In the genomic region with DNA sequence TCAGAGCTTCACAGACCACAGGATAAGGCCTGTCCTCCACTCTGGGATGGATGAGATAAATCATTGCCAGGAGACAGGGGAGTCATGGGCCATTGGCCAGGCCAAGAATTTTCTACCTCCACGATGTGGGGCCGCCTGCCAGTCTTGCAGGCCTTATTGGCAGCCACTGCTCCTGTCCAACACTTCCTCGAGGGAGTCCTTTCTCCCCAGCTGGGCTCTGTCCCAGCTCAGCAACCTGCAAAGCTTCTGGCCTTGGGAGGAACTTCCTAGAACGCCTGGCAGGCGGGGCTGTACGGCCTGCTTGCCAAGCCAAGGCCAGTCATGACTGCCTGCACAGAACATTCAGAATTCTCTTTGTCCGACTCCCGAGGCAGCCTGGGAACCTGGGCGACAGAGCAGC, we compare ENCODE assay signal across 8 mouse cellular contexts. TPM values are rescaled to one million over a fixed set of nuclear protein-coding genes. Genes with fewer than 3 reads are reported as not detected.
A peak's percentile ranks its signal among the peaks of the same experiment; 100 is the strongest.
DNase-seq lines count a peak whose midpoint lies in the region; ATAC-seq and TF ChIP-seq lines count a peak whose summit lies in the region.

No protein-coding gene starts in this region.

- no peak overlapping the region for H3K4me3 ChIP-seq in layer of hippocampus, adult 2 months
- 0 out of 2 replicates have a peak overlapping the region, but pooled peaks have one; percentile 10 for H3K4me3 ChIP-seq in heart, embryonic 10.5 days
- H3K4me3 ChIP-seq in kidney, adult 2 months (ENCODE audit: insufficient read depth, low read depth, low read length), result no peak overlapping the region
- H3K4me3 ChIP-seq in lung, postnatal 0 days (ENCODE audit: low read depth, low read length), result no peak overlapping the region

- peaks cover 6% of the 10 kb centered on the region; the same call in 1 of the 2 replicates for H3K36me3 ChIP-seq in heart, embryonic 10.5 days
- H3K36me3 ChIP-seq in kidney, adult 2 months (ENCODE audit: control insufficient read depth, insufficient read depth, low read length), result no peaks in the 10 kb centered on the region
- H3K36me3 ChIP-seq in lung, postnatal 0 days (ENCODE audit: insufficient read depth, low read length), result no peaks in the 10 kb centered on the region

- no peak for TF ChIP-seq EP300 in lung, postnatal 0 days (IDR thresholded peaks at IDR 0.05)

- peak; percentile 69 for ATAC-seq in lung, postnatal 0 days
- no peak for ATAC-seq in megakaryocyte-erythroid progenitor cell, adult 5-6 weeks (replicated peaks; ENCODE audit: low FRiP score, low TSS enrichment, poor library complexity, severe bottlenecking)

- no peak overlapping the region for H3K4me2 ChIP-seq in lung, postnatal 0 days (replicated peaks; ENCODE audit: low read depth, low read length)

- H3K4me1 ChIP-seq in heart, embryonic 10.5 days, result peaks cover 58% of the 10 kb centered on the region
- peaks cover 3% of the 10 kb centered on the region; the same call in 1 of the 2 replicates for H3K4me1 ChIP-seq in kidney, adult 2 months (ENCODE audit: control insufficient read depth, insufficient read depth, low read length)
- H3K4me1 ChIP-seq in lung, postnatal 0 days (ENCODE audit: insufficient read depth, low read depth, low read length), result no peaks in the 10 kb centered on the region

- no peaks in the 10 kb centered on the region for H3K27me3 ChIP-seq in heart, embryonic 10.5 days (ENCODE audit: insufficient read depth, poor library complexity, severe bottlenecking)
- no peaks in the 10 kb centered on the region for H3K27me3 ChIP-seq in kidney, adult 2 months (replicated peaks; ENCODE audit: control insufficient read depth, insufficient read depth, low read length)
- H3K27me3 ChIP-seq in lung, postnatal 0 days (replicated peaks; ENCODE audit: insufficient read depth, low read length), result no peaks in the 10 kb centered on the region

- WGBS in heart, embryonic 10.5 days, result 76% methylated on average over 9 of the region's 9 CpGs
- 8% methylated on average over 9 of the region's 9 CpGs for WGBS in kidney, adult 2 months
- WGBS in lung, postnatal 0 days, result 35% methylated on average over 9 of the region's 9 CpGs

- H3K27ac ChIP-seq in layer of hippocampus, adult 2 months, result peak overlapping the region; percentile 76
- H3K27ac ChIP-seq in heart, embryonic 10.5 days, result peak overlapping the region; percentile 78
- no peak overlapping the region for H3K27ac ChIP-seq in kidney, adult 2 months (ENCODE audit: insufficient read depth, low read depth, low read length)
- H3K27ac ChIP-seq in lung, postnatal 0 days (ENCODE audit: low read length), result no peak overlapping the region

- H3K9me3 ChIP-seq in heart, embryonic 10.5 days, result no peaks in the 10 kb centered on the region
- no peaks in the 10 kb centered on the region for H3K9me3 ChIP-seq in lung, postnatal 0 days (ENCODE audit: low read length)

- TF ChIP-seq CTCF in layer of hippocampus, adult 2 months (conservative IDR thresholded peaks at IDR 0.05), result peak; percentile 52
- TF ChIP-seq CTCF in kidney, adult 2 months (conservative IDR thresholded peaks at IDR 0.05; ENCODE audit: insufficient read depth, insufficient read length, low read depth, low read length), result no peak
- peak; percentile 45 for TF ChIP-seq CTCF in lung, postnatal 0 days (IDR thresholded peaks at IDR 0.05)

- no peak overlapping the region for H3K9ac ChIP-seq in lung, postnatal 0 days (replicated peaks; ENCODE audit: low read depth)

- TF ChIP-seq POLR2A in kidney, adult 2 months (IDR thresholded peaks at IDR 0.05; ENCODE audit: low read depth, low read length), result no peak

- peak in 1 of 2 experiments; percentile 52 for DNase-seq in layer of hippocampus, adult 2 months (ENCODE audit: low spot score in 2 of 2)
- no peak for DNase-seq in layer of hippocampus, adult 9-10 months (ENCODE audit: low spot score)
- DNase-seq in cerebellum, adult 9-11 months, result peak; percentile 51
- no peak for DNase-seq in heart, embryonic 10.5 days (ENCODE audit: low spot score)
- peak; percentile 97 for DNase-seq in kidney, adult 2 months
- DNase-seq in lung, postnatal 0 days (ENCODE audit: low spot score), result peak; percentile 58
- DNase-seq in retina, postnatal 1 day, result no peak

RNA-seq across cellular contexts. Expression of a gene that starts 58.3 kb away (rescaled TPM):
- total RNA-seq in layer of hippocampus, adult 2 months (2021), result 10 to 100 TPM; 60.3 to 71.2 TPM
- 26.5 and 33.0 TPM in 2 replicates for polyA plus RNA-seq in heart, embryonic 10.5 days (2016; fragmentation: Nextera tagmentation; extraction: Ambion mirVana)
- polyA plus RNA-seq in kidney, adult 2 months (2012; rRNA removed), result 6.0 and 7.1 TPM in 2 replicates
- 5.7 and 6.1 TPM in 2 replicates for polyA plus RNA-seq in lung, postnatal 0 days (2015; fragmentation: Nextera tagmentation; extraction: Ambion mirVana)
- total RNA-seq in megakaryocyte-erythroid progenitor cell, adult 5-6 weeks (2014; fragmentation: Nextera tagmentation), result 0.79 and 3.6 TPM in 2 replicates
- 0.30 and 0.47 TPM in 2 replicates for total RNA-seq in megakaryocyte-erythroid progenitor cell, adult 5-6 weeks (2017)

Comparison
In these comparisons a context has a peak if more than half of its experiments do, and no peak if none do; other contexts are left out.
1. DNase-seq: peak in cerebellum, adult 9-11 months (single experiment), kidney, adult 2 months (single experiment) and lung, postnatal 0 days (single experiment); none in layer of hippocampus, adult 9-10 months (single experiment), heart, embryonic 10.5 days (single experiment) and retina, postnatal 1 day (single experiment).
2. H3K27ac ChIP-seq: peak in layer of hippocampus, adult 2 months (single experiment) and heart, embryonic 10.5 days (single experiment); none in kidney, adult 2 months (single experiment) and lung, postnatal 0 days (single experiment).